Mouse (Mus musculus): ENCODE data around the gene Slc22a8.

Gene Slc22a8

DNA sequence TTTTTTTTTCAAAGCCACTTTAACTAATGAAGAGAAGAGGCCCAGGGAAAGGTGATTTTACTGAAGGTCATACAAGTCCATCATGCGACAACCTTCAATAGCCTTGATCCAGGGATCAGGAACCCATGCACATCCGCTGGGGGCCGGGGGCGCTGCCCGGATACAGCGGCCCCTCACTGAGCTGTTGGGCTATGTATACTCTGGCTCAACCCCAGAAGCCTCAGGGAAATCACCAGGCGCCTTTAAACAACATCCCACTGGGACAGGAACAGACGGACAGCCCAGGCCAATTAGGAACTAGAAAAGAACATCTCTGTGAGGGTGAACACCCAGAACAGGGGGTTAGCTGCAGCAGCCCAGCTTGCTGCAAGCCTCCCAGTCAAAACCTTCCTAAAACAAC is at the start of gene Slc22a8:
Gene Slc22a8 (plus strand): TSS at position 301 of the 400 bp plus-strand sequence.
- DNase-seq = no peak

DNA sequence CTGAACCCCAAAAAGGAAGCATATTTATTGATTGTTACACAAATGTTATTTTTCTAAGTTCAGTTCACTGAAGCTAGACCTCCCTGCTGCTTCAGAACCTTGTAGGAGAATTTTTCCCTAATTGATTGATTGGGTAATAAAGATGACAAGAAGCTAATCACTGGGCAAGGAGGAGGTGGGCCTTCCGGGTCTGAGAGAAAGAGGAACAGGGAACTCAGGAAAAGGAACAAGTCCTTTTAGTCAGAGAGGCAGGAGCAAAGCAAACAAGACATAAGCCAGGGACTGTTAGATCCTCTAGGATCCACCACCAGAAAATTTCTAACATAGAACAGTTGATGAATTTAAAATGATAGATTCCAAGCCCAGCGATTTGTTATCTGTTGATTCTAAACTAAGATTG is 32.2 kb upstream of the Slc22a8 start:
- DNase-seq = no peak

DNA sequence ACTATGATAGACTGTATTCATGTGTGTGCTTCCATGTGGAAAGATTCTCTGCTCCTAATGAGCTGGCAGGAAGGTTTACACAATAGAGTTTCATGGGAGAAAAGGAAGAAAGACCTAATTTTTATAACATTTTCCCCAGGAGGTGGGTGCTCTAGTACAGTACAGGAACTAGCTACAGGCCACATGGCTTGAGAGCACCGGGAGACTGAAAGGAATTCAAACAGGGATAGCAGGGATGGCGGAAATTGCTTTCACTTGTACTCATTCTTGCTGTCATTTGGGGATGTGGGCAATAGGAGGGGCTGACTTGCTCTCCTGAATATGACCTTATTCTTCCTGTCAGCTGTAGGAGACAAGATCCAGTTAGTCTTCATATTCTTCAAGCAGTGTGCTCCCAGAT is 27.0 kb upstream of the Slc22a8 start:
- DNase-seq = no peak

DNA sequence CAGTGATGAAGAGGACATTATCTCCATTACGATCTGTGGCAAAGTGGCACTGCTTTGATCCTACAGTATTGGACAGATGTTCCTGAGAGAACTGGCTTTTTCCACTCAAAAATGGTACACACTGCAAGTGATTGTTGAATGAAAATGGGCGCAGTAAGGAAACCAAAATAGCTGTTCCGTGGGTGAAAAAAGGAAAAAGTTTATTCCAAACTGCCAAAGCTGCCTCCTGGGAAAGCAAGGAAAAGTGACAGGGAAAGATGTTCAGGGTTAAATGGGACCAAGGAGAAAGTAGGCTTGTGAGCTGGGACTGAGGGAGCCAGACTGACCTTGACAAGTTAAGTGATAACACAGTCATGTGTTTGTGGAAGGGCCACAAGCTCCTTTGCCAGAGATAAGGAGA is 26.6 kb upstream of the Slc22a8 start:
- no peak for DNase-seq

DNA sequence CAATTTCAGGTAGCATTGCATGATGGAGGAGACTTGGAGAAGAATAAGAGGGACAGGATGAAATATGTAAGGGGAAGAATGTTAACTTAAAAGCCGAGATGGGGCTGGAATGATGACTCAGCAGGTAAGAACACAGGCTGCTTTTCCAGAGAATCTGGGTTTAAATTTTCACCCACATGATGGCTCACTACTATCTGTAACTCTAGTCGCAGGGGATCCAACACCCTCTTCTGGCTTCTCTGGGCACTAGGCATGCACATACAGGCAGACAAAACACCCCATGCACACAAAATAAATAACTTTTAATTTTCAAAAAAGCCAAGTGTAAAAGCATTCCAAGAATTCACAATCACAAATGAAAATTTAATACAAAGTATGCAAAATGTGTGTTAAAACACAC is 25.8 kb upstream of the Slc22a8 start:
- no peak for DNase-seq

DNA sequence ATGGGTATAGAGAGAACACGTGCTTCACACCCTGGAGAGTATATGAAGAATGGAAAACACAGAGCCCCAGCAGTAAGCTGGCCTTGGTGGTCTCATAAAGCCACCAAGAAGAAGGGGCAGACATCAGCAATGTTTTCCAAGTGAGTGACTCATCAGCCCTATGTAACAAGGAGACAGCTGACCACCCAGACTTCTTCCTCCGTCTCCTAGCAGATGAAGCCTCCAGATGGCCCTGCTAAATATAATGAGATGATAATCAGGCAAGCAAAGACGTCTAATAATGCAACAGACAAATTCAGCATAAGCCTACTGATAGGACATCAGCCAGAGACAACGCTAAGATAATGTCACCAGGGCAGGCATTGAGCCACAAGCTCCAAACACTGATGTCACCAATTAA is 25.1 kb upstream of the Slc22a8 start:
- DNase-seq = no peak

DNA sequence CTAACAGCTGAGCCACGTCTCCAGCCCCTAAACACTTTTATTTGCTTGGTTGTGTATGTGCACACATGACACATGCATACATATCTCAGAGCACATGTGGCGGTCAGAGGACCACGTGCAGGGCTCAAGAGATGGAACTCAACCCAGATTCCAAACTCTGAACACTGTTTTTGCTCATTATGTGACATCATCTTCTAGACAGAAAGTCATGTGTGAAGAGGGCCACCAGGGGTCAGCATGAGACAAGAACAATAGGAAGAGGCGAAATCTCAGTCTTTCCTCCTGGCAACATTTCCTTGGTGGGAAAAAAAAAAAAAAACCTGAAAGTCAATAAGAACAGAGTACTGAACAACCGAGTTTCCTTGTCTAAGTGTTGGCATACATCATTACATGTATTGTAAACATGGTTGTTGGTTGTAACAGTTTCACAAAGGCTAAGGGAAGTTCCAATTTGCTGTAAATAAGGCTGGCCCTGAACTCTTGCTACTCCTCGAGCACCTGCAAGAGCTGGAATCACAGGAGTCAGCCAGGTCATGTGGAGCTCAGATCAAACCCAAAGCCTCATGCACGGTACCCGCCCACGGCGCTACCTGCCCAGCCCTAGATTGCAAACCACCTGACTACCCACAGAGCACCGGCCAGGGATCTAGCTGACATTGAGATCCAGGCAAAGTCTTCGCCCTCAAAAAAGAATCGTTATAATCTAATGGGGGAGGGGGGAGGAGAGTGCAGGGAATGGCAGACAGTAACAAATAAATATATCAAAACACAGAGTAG is 23.8 kb upstream of the Slc22a8 start:
- peak; percentile 51 for DNase-seq

DNA sequence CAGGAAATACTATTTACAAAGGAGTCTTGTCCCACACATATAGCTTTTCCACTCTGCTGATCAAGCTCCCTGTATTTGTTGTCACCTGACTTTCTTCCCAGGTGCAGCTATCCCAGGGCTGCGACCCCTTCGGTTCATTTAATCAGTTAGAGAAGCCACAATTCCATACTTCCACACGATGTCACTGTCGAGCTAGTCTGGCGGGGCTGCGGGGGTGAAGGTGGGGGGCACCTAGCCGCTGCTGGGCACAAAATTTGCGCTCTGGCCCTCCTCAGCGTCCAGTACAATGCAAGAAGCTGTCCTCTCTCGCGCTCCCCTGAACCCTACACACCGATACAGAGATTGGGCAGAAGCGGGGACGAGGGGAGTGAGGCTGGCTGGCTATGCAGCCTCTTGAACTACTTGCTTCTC is 21.6 kb upstream of the Slc22a8 start:
- DNase-seq = peak; percentile 59

DNA sequence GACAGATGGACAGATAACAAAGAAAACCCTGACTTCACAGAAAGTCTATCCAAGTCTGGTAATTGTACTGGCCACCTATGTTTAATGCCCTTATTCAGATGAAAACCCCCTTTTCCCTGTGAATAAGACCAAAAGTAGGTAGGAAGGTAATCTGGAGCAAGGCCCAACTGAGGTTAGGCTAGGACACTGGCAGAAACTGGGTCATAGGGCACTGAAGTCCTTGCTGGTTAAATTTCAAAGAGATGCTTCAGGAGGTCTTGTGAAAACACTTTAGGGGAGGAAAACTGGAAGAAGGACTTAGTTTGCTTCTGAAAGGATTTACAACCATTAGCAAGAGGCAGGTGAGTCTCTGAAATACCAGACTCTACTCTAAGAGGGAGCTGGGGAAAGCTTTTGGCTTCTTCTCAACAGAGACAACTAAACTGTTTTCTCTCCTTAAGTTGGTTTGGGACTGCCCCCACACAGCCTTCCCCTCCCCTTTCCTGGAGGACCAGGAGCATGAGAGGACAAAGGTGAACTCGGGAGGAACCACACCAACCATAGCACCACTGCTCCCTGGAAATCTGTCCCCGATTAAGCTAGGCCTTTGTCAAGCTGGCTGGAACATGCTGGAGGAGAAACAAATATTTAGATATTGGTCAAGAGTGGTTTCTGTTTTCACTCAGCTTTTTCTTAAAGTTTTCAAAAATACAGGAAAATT is 20.6 kb upstream of the Slc22a8 start:
- peak; percentile 64 for DNase-seq

DNA sequence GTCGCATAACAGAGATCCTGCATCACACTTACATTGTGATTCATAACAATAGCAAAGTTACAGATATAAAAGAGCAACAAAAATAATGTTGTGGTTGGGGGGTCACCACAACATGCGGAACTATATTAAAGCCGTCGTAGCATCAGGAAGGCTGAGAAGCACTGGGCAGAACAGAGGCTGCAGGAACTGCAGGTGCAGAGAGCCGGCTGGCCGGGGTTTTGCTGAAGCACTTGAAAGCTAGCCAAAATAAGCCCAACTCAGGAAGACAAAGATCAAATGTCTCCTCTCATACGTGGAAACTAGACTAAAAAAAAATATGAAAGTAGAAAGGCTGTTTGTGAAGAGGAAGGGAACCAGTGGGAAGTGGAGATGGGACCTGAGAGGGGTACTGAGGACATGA is 19.3 kb upstream of the Slc22a8 start:
- peak; percentile 46 for DNase-seq

DNA sequence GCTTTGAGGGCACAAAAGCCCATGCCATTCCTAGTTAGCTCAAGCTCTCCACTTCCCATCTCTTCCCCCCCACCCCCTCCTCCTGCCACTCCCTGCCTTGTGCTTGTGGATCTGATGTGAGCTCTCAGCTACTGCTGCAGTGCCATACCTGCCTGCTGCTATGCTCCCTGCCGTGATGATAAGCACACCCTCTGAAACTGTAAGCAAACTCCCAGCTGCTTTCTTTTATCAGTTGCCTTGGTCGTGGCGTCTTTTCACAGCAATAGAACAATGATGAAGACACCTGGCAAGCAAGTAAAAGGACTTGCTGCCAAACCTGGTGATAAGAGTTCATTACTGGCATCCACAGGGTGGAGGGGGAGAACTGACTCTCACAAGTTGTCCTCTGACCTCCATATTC is 18.6 kb upstream of the Slc22a8 start:
- DNase-seq = no peak

DNA sequence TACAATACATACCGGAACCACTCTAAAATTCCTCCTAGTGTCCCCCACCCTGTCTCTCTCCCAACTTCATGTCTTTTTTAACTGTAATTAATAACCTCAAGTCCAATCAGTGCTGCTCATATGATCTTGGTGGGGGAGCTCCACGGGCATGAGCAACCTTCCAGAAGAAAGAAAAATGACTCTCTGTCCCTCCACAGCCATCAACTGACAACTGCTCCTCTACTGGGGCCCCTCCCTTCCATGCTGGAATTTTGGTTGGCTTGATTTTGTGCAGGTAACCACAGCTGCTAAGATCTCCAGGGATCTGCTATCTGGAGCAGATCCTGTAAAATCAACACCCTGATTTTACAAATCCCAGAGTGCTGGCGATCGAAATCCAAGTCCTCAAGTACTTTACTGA is 13.6 kb upstream of the Slc22a8 start:
- no peak for DNase-seq

DNA sequence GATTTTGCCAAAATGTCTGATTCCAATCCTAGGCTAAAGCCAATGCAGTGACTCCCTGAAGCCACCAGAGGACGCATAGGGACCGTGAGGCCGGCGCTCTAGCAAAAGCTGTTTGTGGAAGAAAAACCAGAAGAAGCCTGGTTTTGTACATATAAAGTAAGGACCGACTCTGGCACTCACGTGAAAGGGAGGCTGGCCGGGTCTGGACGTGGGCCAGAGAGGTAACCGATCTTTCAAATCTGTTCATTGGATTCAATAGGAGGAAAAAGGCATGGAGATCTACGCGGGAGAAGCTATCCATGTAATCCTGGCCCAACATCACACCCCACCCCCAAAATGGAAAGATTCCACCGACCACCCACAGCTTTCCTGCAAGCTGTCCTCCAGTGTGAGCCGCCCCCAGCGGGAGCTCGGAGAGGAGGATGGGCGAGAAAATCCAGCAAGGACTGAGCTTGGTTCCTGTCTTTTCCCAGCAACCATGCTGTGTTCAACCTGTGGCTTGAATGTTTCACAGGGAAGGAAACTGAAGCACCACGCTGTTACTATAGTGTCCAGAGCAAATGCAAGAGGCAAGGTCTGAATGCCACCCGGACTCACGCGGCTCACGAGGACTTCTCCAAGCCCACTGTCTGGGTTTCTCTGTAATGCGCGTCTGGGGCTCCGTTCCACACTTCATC is 12.6 kb upstream of the Slc22a8 start:
- peak; percentile 57 for DNase-seq

DNA sequence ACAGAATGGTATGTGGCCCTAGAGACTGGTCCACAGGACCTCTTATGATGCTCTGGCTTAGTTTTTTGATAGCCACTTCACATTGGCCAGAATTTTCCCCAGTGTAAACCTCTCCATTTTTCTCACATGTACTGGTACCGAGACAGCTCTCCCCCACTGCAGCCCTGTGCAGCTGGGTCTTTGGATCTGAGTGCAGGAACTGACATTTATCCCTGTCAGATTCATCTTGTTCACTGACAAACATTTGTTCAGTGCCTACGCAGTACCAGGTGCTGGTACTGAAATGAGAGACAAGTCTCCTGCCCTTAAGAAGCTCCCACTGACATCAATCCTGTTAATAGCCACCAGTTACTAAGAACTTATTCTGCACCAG is 12.1 kb upstream of the Slc22a8 start:
- DNase-seq = no peak

DNA sequence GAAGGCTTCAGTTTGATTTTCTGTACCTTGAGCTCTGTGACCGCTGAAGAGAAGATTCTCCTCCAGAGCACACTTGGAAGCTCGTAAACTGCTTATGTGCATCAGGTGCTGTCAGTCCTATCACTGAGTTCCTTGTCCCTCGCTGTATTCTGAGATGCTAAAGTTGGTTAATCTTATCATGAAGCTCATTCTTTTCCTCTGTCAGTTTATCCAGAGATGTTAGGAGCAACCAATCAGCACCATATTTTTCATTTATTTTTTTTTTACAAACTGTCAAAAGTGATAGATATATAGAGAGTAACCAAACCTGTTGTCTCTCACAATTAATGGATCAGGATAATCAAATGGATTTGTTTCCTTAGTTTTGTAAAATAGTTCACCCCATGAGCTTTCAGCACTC is 5.8 kb upstream of the Slc22a8 start:
- DNase-seq = no peak

DNA sequence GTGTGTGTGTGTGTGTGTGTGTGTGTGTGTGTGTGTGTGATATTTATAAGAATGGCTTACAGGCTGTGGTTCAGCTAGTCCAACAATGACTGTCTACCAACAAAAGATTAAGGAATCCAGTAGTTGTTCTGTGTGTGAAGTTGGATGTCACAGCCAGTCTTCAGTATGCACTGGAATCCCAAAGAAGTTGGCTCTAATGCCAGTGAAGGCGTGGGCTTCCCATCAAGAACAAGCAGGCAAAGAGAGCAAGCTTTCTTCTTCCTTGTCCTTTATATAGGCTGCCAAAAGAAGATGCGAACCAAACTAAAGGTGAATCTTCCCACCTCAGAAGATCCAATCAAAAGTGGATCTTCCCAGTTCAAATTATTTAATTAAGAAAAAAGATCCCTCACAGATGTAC is 5.2 kb upstream of the Slc22a8 start:
- DNase-seq = no peak

DNA sequence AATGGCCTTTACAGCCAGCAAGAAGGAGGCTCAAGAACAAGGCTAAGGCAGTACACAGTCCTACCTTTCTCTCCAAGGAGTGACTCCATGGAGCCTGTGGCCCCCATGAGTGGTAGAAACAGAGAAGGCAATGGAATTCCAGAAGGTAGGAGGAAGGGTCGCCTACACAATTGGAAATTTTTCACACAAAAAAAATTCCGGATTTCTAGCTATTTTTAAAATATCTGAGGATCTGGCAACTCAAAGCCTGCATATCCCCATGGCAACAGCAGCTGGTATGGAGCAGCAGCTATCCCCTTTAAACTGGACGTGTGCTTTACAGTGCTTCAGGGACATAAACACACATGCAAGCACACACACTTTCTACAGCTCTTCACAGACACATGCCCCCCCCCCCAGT is 4.7 kb upstream of the Slc22a8 start:
- DNase-seq = no peak

DNA sequence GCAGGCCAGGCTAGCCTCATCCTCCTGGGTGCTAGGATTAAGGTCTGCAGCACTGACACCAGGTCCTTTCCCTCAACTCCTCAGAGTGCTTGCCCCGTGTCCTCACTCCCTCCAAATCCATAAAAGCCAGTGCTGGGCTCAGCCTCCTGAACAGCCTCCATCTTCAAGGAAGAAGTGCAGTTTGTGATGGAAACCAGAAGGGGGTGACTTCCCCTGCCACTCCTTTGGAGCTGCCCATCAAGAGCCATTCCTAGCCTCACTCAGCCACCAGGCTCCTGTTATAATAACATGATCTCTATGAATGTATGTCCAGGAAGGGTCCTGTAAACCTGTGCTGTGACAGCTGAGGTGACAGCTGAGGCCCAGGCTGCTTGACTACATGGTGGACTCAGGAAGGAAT is 3.7 kb upstream of the Slc22a8 start:
- DNase-seq = no peak

DNA sequence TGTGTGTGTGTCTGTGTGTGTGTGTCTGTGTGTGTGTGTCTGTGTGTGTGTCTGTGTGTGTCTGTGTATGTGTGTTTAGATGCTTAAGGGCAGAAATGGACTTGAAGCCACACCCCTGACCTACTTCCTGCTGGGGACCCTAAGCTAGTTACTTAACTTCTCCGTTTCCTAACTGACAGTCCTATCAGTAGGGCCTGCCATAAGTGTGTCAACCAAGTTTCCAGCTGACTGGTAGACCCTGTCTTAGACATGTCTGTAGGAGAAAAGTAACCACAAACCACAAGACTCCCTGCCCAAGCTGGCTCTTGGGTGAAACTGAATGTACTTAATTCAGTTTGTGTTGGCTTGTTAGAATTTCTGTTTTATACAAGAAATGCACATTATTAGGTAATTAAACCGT is 1.1 kb downstream of the Slc22a8 start:
- no peak for DNase-seq

DNA sequence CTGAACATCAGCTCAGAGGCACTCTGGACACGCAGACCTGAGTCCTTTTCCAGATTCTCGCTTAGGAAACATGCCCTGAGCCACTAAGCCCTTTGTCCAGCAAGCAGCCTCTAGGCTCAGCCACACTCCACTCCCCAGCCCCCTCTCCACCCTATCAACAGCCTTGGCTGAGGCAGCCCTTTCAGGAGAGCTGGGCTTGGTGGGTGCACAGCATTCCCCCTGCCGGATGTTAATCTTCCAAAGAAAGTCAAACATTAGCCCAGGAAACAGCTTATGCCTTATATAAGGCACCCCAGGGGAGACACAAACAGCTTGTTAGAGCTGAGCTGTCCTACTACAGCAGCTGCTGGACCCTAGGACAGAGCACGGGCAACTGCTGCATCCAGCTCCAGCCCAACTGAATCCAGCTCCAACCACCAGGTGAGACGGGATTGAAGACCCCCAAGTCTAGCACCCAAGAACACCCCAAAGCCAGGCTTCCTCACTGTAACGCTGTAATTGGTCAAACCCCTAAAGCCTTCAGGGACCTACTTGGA is 1.9 kb downstream of the Slc22a8 start:
- DNase-seq = no peak

DNA sequence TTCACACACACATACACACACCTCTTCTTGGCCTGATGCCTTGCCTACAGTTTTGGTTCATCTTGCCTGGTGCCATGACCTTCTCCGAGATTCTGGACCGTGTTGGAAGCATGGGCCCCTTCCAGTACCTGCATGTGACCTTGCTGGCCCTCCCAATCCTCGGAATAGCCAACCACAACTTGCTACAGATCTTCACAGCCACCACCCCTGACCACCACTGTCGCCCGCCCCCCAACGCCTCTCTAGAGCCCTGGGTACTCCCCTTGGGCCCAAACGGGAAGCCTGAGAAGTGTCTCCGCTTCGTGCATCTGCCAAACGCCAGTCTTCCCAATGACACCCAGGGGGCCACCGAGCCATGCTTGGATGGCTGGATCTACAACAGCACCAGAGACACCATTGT is 2.8 kb downstream of the Slc22a8 start:
- DNase-seq = no peak

DNA sequence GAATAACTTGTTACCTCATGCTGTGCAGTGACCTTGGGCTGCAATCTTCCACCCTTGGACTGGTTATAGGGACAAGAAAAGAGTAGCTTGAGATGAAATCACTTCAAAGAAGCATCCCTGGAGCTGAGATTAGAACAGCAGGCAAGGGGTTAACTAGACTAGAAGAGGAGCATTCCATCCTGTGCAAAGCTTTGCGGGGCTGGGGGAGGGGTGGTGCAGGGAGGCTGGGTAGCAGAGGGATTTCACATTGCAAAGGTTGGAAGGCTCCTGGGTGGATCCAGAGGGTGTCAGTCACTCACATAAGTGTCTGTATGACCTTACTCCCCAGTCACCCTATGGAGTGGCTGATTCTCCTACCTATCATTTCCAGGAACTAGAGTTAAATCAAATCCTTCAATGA is 3.5 kb downstream of the Slc22a8 start:
- DNase-seq = no peak

DNA sequence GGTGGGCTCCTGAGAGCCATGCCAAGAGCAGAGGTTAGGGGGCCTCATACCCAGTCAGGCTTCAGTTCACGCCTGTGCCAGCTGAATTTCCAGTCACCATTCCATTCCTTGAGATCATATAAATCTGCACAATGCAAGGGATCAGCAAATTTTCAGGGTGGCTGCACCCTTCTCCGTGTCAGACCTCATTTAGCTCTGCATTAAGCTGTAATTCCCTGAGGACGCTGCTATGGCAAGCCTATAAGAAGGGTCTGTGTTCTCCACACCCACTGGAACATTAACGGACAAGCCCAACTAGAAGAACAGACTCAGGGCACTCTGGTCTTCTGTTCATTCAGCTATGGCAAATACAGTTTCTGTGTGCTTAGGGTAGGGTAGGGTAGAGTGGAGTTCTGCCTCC is 6.2 kb downstream of the Slc22a8 start:
- DNase-seq = no peak

DNA sequence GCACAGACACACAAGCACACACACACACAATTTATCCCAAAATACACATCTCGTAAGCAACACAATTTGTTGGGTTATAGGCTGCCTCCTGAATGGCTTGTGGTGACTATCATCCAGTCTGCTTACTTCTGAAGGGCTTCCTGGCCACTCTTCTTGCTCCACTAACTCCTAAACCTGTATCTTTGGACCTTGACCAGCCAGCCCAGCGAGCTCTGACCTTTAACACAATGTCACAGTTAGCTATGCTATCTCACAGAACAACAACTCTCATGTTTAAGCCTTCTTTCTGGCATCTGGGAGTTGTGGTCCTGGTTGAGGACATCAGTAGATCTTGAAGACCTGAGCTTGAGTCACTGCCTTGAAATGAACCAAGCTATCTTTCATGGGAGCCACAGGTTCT is 8.2 kb downstream of the Slc22a8 start:
- DNase-seq = no peak
